Mouse (Mus musculus): ENCODE data around the gene Macrod2.
A peak's percentile ranks its signal among the peaks of the same experiment; 100 is the strongest.

The Macrod2 gene

DNA sequence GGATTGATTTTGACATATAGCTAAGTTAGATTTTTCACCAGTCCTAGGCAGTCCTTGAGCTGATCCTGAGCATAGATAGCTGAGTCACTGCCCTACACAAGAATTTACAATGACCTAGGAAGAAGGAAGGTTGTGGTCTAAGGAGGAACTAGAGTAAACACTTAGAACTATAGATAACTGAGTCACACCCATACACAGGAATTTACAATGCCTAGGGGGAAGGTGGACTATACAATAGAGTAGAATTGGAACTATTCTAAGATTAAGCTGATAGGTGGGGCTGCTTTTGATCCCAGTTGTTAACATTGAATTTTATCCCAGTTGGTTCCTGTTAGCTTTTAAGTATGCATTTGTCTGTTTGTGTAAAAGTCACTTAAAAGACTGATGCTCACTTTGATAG lies 1998.4 kb downstream of the Macrod2 start:
- no peak for DNase-seq (ENCODE audit: low spot score)

DNA sequence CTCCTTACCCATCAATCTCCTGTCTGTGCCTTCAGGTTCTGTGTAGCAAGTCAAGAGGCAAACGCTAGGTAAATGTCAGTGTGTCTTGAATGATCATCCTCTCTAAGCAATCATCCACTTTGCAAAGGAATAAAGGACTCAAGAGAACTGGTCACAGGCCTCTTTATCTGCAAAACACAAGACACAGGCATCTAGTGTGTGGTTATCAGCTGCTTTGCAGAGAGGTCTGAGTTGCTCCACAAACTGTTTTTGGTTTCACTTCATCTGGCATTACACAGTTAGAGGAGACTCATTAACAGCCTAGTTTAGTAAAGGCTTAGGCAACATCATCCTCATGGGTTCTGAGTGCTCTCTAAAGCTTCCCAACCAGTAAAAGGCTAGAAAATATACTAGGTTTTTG lies 2004.4 kb downstream of the Macrod2 start:
- DNase-seq (ENCODE audit: low spot score): no peak

DNA sequence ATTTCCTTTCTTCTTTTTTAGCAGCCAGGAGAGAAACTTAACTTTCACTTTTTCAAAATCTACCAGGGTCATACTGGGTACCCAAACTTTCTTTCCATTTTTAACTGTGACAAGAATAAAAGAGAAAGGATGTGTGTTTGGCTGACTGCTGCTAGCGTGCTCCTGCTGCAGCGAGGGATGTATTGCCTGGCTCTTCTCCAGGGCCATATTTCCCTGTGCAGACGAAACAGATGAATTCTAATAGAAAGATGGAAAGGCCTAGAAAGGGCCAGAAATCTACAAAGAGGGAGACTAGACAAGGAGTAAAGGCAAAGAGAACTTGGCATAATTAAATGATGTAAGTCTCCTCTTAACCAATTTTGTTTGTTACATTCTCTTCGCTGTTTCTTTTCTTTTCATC lies 2005.7 kb downstream of the Macrod2 start:
- DNase-seq (ENCODE audit: low spot score): no peak

DNA sequence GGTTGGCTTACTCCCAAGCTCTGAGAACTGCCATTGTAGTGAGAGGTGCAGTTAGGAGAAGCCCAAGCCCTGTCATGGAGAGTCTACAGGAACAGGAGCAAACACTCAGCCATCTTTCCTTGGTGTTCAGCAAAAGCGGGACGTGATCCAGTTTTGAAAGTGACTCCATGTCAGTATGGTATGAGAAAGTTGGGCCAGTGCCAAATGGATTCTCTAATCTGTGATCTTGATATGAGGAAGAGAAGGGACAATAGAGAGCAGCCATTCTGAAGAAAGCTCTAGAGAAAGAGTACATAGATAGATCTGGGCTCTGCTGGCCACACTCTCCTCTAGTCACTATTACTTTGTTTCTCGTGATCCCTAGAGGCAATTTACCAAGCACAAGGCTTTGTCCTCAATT lies 2006.2 kb downstream of the Macrod2 start:
- no peak for DNase-seq (ENCODE audit: low spot score)

DNA sequence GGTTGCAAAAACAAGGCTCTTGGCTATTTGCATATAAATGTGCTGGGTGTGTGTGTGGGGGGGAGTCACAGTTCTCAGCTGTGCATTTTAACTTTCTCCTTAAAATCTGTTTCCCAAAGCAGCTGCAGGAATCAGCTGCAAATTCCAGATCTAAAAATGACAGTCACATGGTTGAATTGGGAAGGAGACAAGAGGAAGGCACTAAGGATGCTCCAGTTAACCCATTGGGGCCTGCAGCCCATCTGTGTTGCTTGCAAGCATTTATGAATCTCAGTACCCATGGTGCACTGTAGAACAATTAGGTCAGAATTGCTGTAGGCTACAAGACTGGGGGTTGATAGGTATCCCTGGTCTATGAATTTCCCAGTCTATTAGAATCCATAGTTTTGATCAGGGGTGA lies 2008.3 kb downstream of the Macrod2 start:
- no peak for DNase-seq (ENCODE audit: low spot score)

DNA sequence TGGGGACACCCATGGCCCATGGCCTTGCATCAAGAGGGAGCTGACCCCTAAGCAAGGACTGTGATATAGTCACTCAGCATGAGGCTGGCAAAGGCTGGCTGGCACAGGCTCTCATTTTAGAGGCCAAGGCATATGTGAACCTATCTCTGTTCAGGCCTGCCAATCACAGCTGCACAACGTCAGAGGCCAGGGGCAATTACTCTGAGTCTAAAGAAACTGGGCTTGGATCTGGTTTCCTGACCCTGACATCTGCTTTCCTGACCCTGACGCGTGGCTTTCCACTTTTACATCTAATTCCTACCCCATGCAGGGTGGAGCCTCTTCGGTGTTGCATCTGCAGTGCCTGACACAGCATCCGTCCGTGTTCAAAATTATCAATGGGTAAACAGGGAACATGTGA lies 2009.2 kb downstream of the Macrod2 start:
- no peak for DNase-seq (ENCODE audit: low spot score)

DNA sequence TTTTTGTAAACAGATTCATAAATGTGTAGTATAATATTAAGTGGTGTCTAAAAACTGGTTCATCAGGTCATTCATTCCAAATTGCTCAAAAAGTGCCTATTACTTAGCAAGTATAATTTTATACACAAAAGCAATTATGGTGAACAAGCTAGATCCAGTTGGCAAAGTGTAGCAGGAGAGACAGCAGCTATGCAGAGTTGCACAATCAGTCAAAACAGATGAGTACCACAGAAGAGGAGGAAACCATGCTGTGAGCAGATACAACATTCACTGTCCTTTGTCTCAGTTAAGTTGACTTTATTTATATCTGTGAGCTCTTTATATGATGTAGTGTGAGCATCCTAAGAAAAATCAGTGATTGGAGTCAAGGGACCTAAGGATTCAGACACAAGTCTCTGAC lies 2012.2 kb downstream of the Macrod2 start:
- no peak for DNase-seq (ENCODE audit: low spot score)

DNA sequence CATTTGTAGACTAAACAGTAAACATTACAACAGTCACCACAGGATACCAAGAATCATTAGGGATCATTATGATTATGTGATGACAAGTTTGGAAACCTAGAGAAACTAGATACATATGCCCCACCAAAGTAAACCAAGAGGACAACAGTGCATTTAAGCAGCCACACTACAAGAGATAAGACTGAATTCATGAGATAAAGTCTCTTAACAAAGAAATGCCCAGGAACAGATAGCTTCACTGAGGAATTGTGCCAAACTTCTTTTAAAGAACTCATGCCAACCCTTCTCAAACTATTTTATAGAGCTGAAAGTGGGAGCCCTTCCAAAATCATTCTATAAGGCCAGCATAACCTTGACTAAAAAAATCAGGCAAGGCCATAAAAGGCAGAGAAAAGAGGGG lies 2015.0 kb downstream of the Macrod2 start:
- no peak for DNase-seq (ENCODE audit: low spot score)

DNA sequence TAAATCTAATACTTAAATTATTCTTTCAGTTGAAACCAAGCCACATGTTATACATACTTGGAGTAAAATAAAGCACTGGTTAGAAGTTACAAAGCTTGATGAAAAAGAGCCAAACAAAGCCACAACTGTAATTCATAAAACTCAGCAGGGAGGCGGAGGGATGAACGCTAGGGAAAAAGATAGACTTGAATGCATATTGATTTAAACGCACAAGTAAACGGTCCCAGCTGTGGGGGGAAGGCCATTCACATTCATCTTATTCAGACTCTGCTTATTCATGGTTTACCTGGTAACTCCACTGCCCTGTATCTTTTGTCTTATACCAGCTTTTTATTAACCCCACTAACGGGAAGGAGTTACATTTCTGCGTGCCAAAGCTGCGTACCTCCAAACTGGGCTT lies 2038.0 kb downstream of the Macrod2 start:
- no peak for DNase-seq (ENCODE audit: low spot score)

DNA sequence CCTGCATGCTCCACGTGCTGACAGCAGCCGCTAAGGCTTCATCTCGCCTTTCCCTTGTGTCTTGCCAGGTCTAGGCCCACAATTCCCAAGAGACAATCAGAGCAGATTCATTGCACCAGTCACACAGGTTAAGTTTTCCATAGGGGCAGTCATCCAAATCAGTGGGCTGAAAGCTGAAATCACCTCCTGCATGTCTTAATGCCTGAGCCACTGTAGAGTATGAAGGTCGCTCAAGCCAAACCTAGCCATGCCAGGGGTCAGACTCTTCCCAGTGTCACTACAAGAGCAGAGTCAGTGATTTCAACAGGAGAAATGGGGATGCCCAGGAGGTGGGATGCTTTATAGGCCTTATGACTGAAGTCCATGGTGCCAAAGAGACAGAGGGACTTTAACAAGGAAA lies 2039.6 kb downstream of the Macrod2 start:
- no peak for DNase-seq (ENCODE audit: low spot score)

DNA sequence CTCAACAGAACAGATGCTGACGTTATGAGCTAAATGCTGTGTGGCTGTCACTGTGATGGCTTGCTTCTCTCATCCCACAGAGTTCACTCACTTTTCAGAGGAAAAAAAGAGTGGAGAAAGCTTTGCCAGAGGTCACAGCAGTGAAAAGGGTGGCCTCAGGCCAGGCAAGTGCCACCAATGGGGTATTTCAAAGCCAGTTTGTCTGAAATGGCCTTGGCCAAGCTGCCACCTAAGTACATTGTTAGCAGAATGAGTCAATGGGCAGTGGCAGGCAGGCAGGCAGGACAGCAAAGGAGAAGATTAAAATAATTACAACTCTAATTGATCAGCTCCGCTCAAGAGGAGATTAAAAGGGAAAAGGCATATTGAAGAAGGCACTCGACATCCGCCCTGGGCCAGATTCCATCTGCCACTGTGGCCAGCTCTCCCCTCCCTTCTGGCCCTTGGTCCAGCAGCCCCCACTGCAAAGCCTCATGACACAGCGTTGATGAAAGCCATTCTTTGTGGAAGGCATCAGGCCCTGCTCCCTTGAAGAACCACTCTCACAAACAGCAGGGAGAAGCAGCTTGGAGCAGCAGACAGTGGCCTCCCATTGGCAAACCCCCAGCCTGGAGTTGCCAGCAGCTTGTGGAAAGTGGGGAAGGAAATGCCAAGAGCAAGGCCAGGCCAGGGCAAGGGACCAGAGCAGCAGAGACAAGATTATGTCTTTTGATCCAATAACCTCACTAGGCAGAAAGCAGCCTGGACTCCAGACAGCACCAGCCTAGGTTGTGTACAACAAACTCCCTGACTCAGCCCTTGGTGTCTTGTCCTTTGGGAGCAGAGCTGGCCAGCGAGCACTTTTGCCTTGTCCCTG lies 2042.7 kb downstream of the Macrod2 start:
- peak; percentile 14 for DNase-seq (ENCODE audit: low spot score)

Data from urinary bladder, postnatal 14 days (tissue).